Mouse (Mus musculus) heart, embryonic 14.5 days (tissue): ENCODE results near the gene Fam222b. TPM values are rescaled to one million over a fixed set of nuclear protein-coding genes. Genes with fewer than 3 reads are reported as not detected.

Source experiments
- ATAC-seq: fragments of 200-750 bp; cut with Nextera tagmentation; 2 replicates; pipeline ENCODE4 v1.8.0; 2017; ENCODE audit warnings: low read depth, moderate TSS enrichment; ENCODE audit not compliant: insufficient number of reproducible peaks, insufficient read depth, low FRiP score
- H3K27ac ChIP-seq, 2 experiments: fragments of 200-500 bp in 1 of 2; fragments of 300-500 bp in 1 of 2; sonication (generic) in 1 of 2; replicated peaks in 1 of 2; 2 replicates each; pipeline ENCODE4 v1.5.1; 2012 to 2014; ENCODE audit warnings: low read depth in 2 of 2, low read length in 2 of 2, control low read depth in 1 of 2, mild to moderate bottlenecking in 1 of 2, mixed read lengths in 1 of 2; ENCODE audit not compliant: control insufficient read depth in 1 of 2, insufficient read depth in 1 of 2
- H3K27me3 ChIP-seq: fragments of 300-500 bp; sonication (generic); 2 replicates; pipeline ENCODE4 v1.6.1; 2014; ENCODE audit warnings: mild to moderate bottlenecking, low read length, control low read depth; ENCODE audit not compliant: control insufficient read depth, insufficient read depth
- H3K36me3 ChIP-seq: fragments of 300-500 bp; sonication (generic); 2 replicates; pipeline ENCODE4 v1.6.1; 2014; ENCODE audit warnings: mild to moderate bottlenecking, control low read depth, low read length, mixed read lengths; ENCODE audit not compliant: control insufficient read depth, insufficient read depth
- H3K4me1 ChIP-seq, 2 experiments: fragments of 200-500 bp in 1 of 2; fragments of 300-500 bp in 1 of 2; sonication (generic) in 1 of 2; 2 replicates each; pipeline ENCODE4 v1.6.1; 2012 to 2014; ENCODE audit warnings: low read length in 2 of 2, control low read depth in 1 of 2, mixed read lengths in 1 of 2; ENCODE audit not compliant: control insufficient read depth in 2 of 2, insufficient read depth in 2 of 2
- H3K4me2 ChIP-seq: fragments of 300-500 bp; sonication (generic); 2 replicates; pipeline ENCODE4 v1.6.1; 2014; ENCODE audit warnings: mild to moderate bottlenecking, low read length
- H3K4me3 ChIP-seq, 2 experiments: fragments of 200-500 bp in 1 of 2; fragments of 300-500 bp in 1 of 2; sonication (generic) in 1 of 2; 2 replicates each; pipeline ENCODE4 v1.5.1; 2012 to 2014; ENCODE audit warnings: low read length in 2 of 2, mild to moderate bottlenecking in 2 of 2, control low read depth in 1 of 2, low read depth in 1 of 2, moderate library complexity in 1 of 2; ENCODE audit not compliant: control insufficient read depth in 1 of 2, insufficient read depth in 1 of 2
- H3K9ac ChIP-seq: fragments of 300-500 bp; sonication (generic); 2 replicates; pipeline ENCODE4 v1.6.1; 2014; ENCODE audit warnings: mild to moderate bottlenecking, low read length
- H3K9me3 ChIP-seq: fragments of 300-500 bp; sonication (generic); 2 replicates; pipeline ENCODE4 v1.6.1; 2016; ENCODE audit warnings: low read length, control low read depth; ENCODE audit not compliant: control insufficient read depth
- WGBS: fragments of 180-500 bp; shearing (Covaris S2); extraction: QIAGEN DNeasy Blood & Tissue Kit; methylation state at CpG from one replicate; pipeline ENCODE4 v1.1.7; 2014; 5-methylcytosine and 5-hydroxymethylcytosine counted together
- polyA plus RNA-seq: library from polyadenylated mRNA; unstranded; fragments of >200 nt; fragmentation: Nextera tagmentation; extraction: Ambion mirVana; gene quantifications from 2 replicates; pipeline ENCODE4 v1.2.1, GENCODE M21; 2014

The Fam222b gene
- polyA plus RNA-seq, 1 experiment from 2014 or later, result 17.0 TPM

GRCm38 (mm10) chr11:78170306-78170705, 75.8 kb downstream of the Fam222b start:
- no peak for ATAC-seq
- H3K4me3 ChIP-seq, result no peak overlapping the region
- peaks cover 7 to 9% of the 10 kb centered on the region in 2 experiments; a peak in 3 of 4 replicates for H3K4me1 ChIP-seq
- 87% methylated on average over 15 of the region's 15 CpGs for WGBS
- no peak overlapping the region for H3K9ac ChIP-seq
- H3K36me3 ChIP-seq, result no peaks in the 10 kb centered on the region
- no peak overlapping the region for H3K27ac ChIP-seq
- H3K27me3 ChIP-seq, result no peaks in the 10 kb centered on the region
- H3K4me2 ChIP-seq, result no peak overlapping the region
- no peaks in the 10 kb centered on the region for H3K9me3 ChIP-seq

GRCm38 (mm10) chr11:78171328-78171727, 76.9 kb downstream of the Fam222b start:
- Histone ChIP-seq H3K4me2 (no peak overlapping the region), H3K4me1 (peaks cover under 1 to 3% of the 10 kb centered on the region in 2 experiments; a peak in 3 of 4 replicates), H3K9ac (no peak overlapping the region), H3K4me3 (no peak overlapping the region), H3K36me3 (no peaks in the 10 kb centered on the region), H3K27me3 (no peaks in the 10 kb centered on the region), H3K27ac (no peak overlapping the region), H3K9me3 (no peaks in the 10 kb centered on the region)
- no peak for ATAC-seq
- 74% methylated on average over 4 of the region's 4 CpGs for WGBS

- H3K4me3 ChIP-seq, result no peak overlapping the region
- no peak overlapping the region for H3K27ac ChIP-seq
- ATAC-seq, result no peak
- WGBS, result 79% methylated on average over 16 of the region's 16 CpGs
- H3K9ac ChIP-seq, result no peak overlapping the region
- no peaks in the 10 kb centered on the region for H3K36me3 ChIP-seq
- H3K9me3 ChIP-seq, result no peaks in the 10 kb centered on the region
- H3K27me3 ChIP-seq, result no peaks in the 10 kb centered on the region
- peaks cover 0 to 3% of the 10 kb centered on the region in 2 experiments; a peak in 2 of 4 replicates for H3K4me1 ChIP-seq
- H3K4me2 ChIP-seq, result no peak overlapping the region
Measured at GRCm38 (mm10) chr11:78172034-78172747, 77.7 kb downstream of the Fam222b start.

GRCm38 (mm10) chr11:78172748-78173383, 78.4 kb downstream of the Fam222b start:
- Histone ChIP-seq H3K4me2 (no peak overlapping the region), H3K9ac (no peak overlapping the region), H3K27ac (no peak overlapping the region), H3K4me3 (no peak overlapping the region), H3K4me1 (peaks cover 3 to 4% of the 10 kb centered on the region in 2 experiments; a peak in 3 of 4 replicates), H3K36me3 (no peaks in the 10 kb centered on the region), H3K27me3 (no peaks in the 10 kb centered on the region), H3K9me3 (no peaks in the 10 kb centered on the region)
- WGBS, result 73% methylated on average over 19 of the region's 19 CpGs
- no peak for ATAC-seq

- Histone ChIP-seq H3K9me3 (no peaks in the 10 kb centered on the region), H3K4me1 (peaks cover 7 to 12% of the 10 kb centered on the region in 2 experiments), H3K36me3 (peaks cover 4% of the 10 kb centered on the region), H3K4me2 (no peak overlapping the region), H3K9ac (no peak overlapping the region), H3K4me3 (no peak overlapping the region), H3K27me3 (no peaks in the 10 kb centered on the region), H3K27ac (no peak overlapping the region)
- 95% methylated on average over 3 of the region's 3 CpGs for WGBS
- no peak for ATAC-seq
Measured at GRCm38 (mm10) chr11:78174506-78174905, 80.0 kb downstream of the Fam222b start.

- Histone ChIP-seq H3K27me3 (no peaks in the 10 kb centered on the region), H3K4me1 (peaks cover 10 to 22% of the 10 kb centered on the region in 2 experiments), H3K4me3 (peak overlapping the region; percentile 67 to 80), H3K9me3 (no peaks in the 10 kb centered on the region), H3K4me2 (peak overlapping the region; percentile 96), H3K27ac (peak overlapping the region; percentile 89 to 92), H3K36me3 (peaks cover 17% of the 10 kb centered on the region), H3K9ac (peak overlapping the region; percentile 79)
- WGBS, result 3% methylated on average over 9 of the region's 10 CpGs
- no peak for ATAC-seq
Measured at GRCm38 (mm10) chr11:78175771-78176401, 81.4 kb downstream of the Fam222b start.

- WGBS, result under 1% methylated on average over 32 of the region's 32 CpGs
Measured at GRCm38 (mm10) chr11:78176402-78176862, 82.0 kb downstream of the Fam222b start, which contains the start of the genes Nek8 and Tlcd1. TSS of gene Nek8 (minus strand) at chr11:78176675. TSS of gene Tlcd1 (plus strand) at chr11:78176711.

More at GRCm38 (mm10) chr11:78176402-78176862, 82.0 kb downstream of the Fam222b start, which contains the start of the genes Nek8 and Tlcd1:
- peak within 1 kb of the TSS; percentile 67 to 80 for H3K4me3 ChIP-seq
- ATAC-seq, result peak; percentile 46
- peak within 1 kb of the TSS; percentile 89 to 92 for H3K27ac ChIP-seq
- H3K9me3 ChIP-seq, result no peaks in the 10 kb centered on the region
- H3K4me2 ChIP-seq, result peak within 1 kb of the TSS; percentile 96
- H3K36me3 ChIP-seq, result peaks cover 23% of the 10 kb centered on the region
- peaks cover 10 to 25% of the 10 kb centered on the region in 2 experiments for H3K4me1 ChIP-seq
- no peaks in the 10 kb centered on the region for H3K27me3 ChIP-seq
- H3K9ac ChIP-seq, result peak within 1 kb of the TSS; percentile 79
